Mouse (Mus musculus) ovary, postnatal 14 days (tissue): ENCODE data around the gene Ephx1.
"Not testable (repeated sequence)": the region's sequence is repeated elsewhere in the genome, so short reads cannot be mapped to it uniquely, and the experiment has no call there.

Source experiments
- DNase-seq: peaks from one replicate; pipeline ENCODE4 v3.0.0; 2022; ENCODE audit warnings: low spot score

Ephx1 gene

GRCm38 (mm10) chr1:181013446-181013845 is 7.3 kb downstream of the Ephx1 start:
- no peak for DNase-seq

- DNase-seq: no peak
Observed at GRCm38 (mm10) chr1:181012416-181012815, 8.3 kb downstream of the Ephx1 start.

DNA sequence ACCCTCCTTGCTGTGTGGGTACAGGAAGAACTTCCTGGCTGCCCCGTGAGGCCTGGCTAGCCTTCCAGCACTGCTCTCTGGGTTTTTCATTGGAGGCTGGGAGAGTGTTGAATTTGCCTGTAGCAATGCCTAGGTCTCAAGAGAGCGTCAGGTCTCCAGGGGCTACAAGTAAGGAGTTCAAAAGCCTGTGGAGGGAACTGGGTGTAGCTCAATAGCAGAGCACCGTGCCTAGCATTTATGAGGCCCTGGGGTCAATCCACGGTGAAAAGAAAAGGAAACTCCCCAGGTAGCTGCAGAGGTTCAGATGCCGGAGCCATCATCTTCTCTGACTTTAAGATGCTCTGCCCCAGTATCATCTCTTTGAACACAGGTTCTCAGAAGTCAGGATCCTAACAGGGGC is 9.1 kb downstream of the Ephx1 start:
- no peak for DNase-seq

DNA sequence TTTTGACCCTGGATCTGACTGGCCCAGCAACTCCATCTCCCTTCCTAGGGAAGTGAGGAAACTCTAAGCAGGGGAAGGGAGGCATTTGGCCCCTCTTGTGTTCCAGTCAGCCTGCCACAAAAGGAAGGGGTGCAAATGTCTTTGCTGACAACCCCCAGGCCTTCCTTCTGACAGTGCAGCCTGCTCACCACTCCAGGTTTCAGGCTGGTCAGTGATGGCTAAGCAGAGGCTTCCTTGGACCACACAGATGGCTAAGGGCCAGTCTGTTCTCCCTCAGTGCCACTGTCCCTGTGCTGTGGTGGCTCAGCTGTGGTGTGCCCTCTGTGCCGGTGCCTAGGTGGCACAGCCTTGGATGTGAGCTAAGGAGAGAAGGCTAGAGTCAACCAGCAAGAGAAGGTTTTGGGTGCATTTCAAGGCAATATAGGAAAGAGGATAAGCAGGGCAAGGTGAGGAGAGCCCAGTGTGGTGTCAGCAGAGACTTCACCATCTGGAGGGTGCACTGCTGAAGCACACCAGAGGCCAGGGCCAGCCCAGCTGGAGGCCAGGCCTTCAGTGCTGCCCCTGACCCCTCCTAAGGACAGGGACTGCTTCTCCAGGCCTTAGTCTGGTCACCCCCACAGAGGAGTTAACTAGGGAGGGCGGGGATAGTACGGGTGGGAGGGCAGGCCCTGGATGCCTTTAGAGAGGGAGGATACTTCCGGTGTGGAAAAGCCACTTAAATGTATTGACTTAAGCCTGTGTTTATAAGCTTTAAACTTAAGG is 10.4 kb downstream of the Ephx1 start:
- no peak for DNase-seq

DNA sequence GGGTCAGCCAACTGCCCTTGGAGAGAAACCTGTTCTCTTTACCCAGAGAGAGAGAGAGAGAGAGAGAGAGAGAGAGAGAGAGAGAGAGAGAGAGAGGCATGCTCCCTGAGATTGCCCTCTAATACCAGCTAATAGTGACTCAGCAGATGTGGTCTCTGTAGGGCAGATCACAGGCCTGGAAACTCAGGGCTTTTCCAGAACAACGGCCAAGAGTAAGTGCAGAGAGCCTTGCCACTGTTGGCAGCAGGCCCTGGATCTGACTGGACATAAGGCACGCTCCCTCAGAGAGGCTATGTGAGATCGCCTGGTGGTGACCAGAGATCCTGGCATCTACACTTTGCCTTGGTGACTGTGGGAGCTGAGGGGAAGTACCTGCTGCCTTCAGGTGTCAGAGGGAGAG is 10.9 kb downstream of the Ephx1 start:
- DNase-seq: no peak

GRCm38 (mm10) chr1:181009011-181009590 is 11.6 kb downstream of the Ephx1 start:
- no peak for DNase-seq

GRCm38 (mm10) chr1:181008266-181008665 is 12.4 kb downstream of the Ephx1 start:
- DNase-seq: no peak

- no peak for DNase-seq
Observed at GRCm38 (mm10) chr1:181007831-181008230, 12.9 kb downstream of the Ephx1 start.

- DNase-seq: no peak
Observed at GRCm38 (mm10) chr1:181005331-181005730, 15.4 kb downstream of the Ephx1 start.

- DNase-seq: no peak
Observed at GRCm38 (mm10) chr1:181003790-181004189, 16.9 kb downstream of the Ephx1 start.

DNA sequence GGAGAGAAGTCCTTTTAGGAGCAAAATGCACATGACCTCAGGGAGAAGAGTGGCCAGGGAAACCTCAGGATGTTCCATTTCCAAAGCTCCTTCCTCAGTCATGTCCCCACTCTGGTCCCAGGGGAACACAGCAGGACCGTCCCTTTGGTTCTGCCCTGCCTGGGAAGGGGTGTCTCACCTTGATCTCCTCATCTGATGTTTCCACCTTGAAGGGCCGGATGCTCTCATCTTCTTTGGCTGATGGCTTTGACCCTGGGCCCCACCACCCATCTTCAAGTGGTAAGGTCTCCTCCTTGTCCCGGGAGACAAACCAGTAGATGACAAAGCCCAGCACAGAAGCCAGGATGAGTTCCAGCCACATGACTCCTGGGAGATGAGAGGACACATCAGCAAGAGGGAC is 19.1 kb downstream of the Ephx1 start:
- no peak for DNase-seq

GRCm38 (mm10) chr1:181001217-181001616 is 19.5 kb downstream of the Ephx1 start:
- DNase-seq: no peak

DNA sequence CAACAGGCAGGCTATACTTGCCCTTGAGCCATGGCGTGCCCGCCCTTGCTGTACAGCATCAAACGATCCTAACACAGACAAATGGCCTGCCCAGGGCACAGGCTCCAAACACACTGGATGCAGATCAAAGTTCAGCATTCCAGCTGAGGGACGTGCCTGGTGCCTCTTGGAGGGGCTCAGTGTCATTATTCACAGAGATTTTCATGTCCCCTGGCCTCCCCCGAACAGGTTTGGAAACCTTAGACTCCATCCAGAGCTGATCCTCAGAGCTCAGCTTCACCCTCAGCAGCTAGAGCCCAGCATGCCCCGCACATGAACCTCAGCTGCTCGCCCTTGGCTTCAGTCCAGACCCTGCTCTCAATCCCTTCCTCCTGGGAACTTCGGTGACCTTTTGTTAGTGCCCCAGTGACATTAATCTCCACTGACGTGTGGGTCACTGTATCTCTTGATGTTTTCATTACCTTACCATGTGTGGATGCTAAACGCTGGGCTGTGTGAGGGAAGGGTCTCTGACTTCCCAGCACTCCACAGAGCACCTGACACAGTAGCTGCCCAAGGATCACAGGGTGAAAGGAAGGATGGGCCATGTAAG is 20.1 kb downstream of the Ephx1 start:
- DNase-seq: no peak

GRCm38 (mm10) chr1:180992142-180992541 is 28.6 kb downstream of the Ephx1 start:
- no peak for DNase-seq

DNA sequence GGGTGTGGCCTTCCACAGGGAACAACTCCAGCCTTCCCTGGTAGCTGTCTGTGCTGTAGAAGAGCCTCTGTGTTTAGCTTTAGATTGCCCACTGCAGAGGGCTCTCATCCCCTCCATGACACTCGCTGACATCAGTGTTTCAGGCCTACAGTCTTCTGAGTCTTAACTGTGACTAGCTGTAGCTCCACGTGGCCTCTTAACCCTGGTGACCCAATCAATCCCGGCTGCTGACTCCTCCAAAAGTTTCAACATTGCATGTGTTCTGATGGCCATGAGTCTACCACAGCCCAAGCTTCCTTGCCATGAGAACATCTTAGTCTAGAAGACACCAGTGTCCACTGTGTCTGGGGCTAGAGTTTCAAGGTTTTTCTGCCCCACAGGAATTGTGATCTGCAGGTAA is 30.0 kb downstream of the Ephx1 start:
- DNase-seq: no peak

- DNase-seq: peak; percentile 57
Observed at GRCm38 (mm10) chr1:180987759-180988158, 32.9 kb downstream of the Ephx1 start.

DNA sequence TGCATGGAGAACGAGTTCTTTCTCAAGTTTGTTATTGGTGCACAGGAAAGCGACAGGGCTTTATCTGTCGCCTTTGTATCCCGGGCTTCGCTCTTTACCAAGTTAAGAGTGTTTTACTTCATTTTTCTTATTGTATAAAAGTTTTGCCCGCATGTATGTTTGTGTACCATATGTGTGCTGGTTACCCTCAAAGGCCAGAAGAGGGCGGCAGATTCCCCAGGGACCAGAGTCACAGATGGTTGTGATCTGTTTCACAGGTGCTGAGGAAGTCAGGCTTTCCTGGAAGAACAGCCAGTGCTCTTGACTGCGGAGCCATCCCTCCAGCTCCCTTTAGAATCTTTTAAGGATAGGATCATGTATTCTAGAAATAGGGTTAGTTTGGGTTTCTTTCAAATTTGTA is 34.0 kb downstream of the Ephx1 start:
- DNase-seq: no peak

- not testable (repeated sequence) for DNase-seq
Observed at GRCm38 (mm10) chr1:180981298-180982046, 39.2 kb downstream of the Ephx1 start.

DNA sequence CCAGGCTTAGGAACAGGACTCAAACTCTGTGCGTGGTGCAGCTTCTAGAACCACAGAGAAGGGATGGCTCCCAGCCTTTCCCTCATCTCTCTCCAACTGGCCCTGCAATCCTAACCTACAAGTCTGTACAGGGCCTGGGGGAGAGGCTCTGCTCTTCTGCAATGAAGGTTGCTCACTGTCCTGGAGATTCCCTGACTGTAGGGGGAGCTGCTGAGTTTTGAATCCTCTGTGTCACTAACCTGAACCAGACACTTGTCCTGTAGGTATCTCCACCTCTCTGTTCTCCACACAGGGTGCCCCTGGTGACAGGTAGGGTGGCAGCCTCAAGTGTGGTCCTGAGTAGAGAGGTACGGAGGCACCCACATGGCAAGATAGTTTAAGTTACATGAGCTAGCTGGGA is 40.2 kb downstream of the Ephx1 start:
- no peak for DNase-seq

GRCm38 (mm10) chr1:180979484-180980251 is 41.0 kb downstream of the Ephx1 start:
- no peak for DNase-seq

GRCm38 (mm10) chr1:180976110-180976679 is 44.5 kb downstream of the Ephx1 start:
- DNase-seq: peak; percentile 37
